Mouse (Mus musculus) lung, embryonic 14.5 days (tissue): ENCODE measurements at regions not wholly inside any gene's neighbourhood (a gene's known extent, or its start where the extent isn't known, plus 50 kb on each side); places are given as distances from the start of the nearest gene placed in this dataset.

Source experiments
- ATAC-seq: fragments of 200-750 bp; cut with Nextera tagmentation; 2 replicates; pipeline ENCODE4 v1.8.0; 2017; ENCODE audit warnings: mild to moderate bottlenecking, moderate TSS enrichment, moderate library complexity; ENCODE audit not compliant: insufficient read depth
- DNase-seq: peaks from one replicate; pipeline ENCODE4 v3.0.0-alpha.2; 2015
- H3K27ac ChIP-seq: fragments of 300-500 bp; sonication (generic); 2 replicates; pipeline ENCODE4 v1.5.1; 2014; ENCODE audit warnings: low read depth, mild to moderate bottlenecking, moderate library complexity
- H3K27me3 ChIP-seq: fragments of 300-500 bp; sonication (generic); 2 replicates; pipeline ENCODE4 v1.6.1; 2014; ENCODE audit warnings: low read length, control low read depth; ENCODE audit not compliant: insufficient read depth
- H3K36me3 ChIP-seq: fragments of 300-500 bp; sonication (generic); 2 replicates; pipeline ENCODE4 v1.6.1; 2014; ENCODE audit warnings: control low read depth; ENCODE audit not compliant: insufficient read depth
- H3K4me1 ChIP-seq: fragments of 300-500 bp; sonication (generic); 2 replicates; pipeline ENCODE4 v1.6.1; 2014; ENCODE audit warnings: antibody characterized with exemption, control low read depth; ENCODE audit not compliant: insufficient read depth
- H3K4me2 ChIP-seq: fragments of 300-500 bp; sonication (generic); 2 replicates; pipeline ENCODE4 v1.6.1; 2014; ENCODE audit warnings: mild to moderate bottlenecking
- H3K4me3 ChIP-seq: fragments of 300-500 bp; sonication (generic); 2 replicates; pipeline ENCODE4 v1.5.1; 2014; ENCODE audit warnings: low read depth, low read length
- H3K9ac ChIP-seq: fragments of 300-500 bp; sonication (generic); 2 replicates; pipeline ENCODE4 v1.6.1; 2014
- H3K9me3 ChIP-seq: fragments of 300-500 bp; sonication (generic); 2 replicates; pipeline ENCODE4 v1.6.1; 2016; ENCODE audit warnings: low read depth, low read length, control low read depth
- CTCF ChIP-seq: IDR thresholded peaks from 2 replicates; pipeline ENCODE4 v1.5.1; 2016; ENCODE audit warnings: antibody characterized with exemption, low read depth
- WGBS: fragments of 180-500 bp; shearing (Covaris S2); extraction: QIAGEN DNeasy Blood & Tissue Kit; methylation state at CpG from one replicate; pipeline ENCODE4 v1.1.7; 2014; 5-methylcytosine and 5-hydroxymethylcytosine counted together

DNA sequence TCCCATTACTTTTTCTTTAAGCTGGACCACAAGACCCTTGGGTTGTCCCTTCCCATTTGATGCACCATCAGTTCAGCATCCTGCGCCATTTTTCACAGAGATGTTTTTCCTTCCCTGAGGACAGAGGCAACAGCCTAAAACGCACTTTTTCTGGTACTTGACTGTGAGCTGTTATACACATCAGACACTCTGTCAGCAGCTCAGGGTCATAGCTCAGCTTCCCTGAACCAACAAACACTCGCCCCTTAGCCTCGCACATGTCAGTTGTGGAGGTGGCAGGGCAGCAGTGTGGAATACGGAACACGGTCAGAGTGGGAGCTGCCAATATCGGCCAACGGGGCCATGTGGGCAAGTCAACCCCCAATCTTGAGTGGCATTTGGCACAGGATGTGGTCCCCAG, 59.1 kb upstream of the Slc35c1 start:
- no peaks in the 10 kb centered on the region for H3K4me1 ChIP-seq
- DNase-seq (no peak), ATAC-seq (no peak)
- H3K9ac ChIP-seq = no peak overlapping the region
- H3K27ac ChIP-seq = no peak overlapping the region
- H3K36me3 ChIP-seq = no peaks in the 10 kb centered on the region
- H3K4me2 ChIP-seq = no peak overlapping the region
- no peaks in the 10 kb centered on the region for H3K9me3 ChIP-seq
- TF ChIP-seq CTCF = no peak
- WGBS = 40% methylated on average over 8 of the region's 8 CpGs
- no peak overlapping the region for H3K4me3 ChIP-seq
- H3K27me3 ChIP-seq = no peaks in the 10 kb centered on the region

DNA sequence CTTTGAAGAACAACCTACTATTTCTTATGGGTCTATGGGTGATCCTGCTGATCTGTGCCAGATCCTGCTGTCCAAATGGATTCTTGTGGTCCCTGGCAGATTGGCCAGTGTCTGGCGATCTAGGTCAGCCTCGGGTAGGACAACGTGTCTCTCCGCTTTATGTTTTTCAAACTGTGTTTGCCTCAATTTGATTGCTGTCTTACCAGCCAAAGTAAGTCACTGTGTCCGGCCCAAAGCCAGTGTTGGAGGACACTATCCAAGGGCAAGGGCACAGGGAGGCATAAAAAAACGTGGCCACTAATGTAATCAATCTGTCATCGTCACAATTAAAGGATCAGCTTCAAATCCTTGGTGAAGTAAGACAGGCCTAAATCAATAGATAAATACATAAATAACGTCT, 58.6 kb upstream of the Slc35c1 start:
- Histone ChIP-seq H3K9ac (no peak overlapping the region), H3K27ac (no peak overlapping the region), H3K4me2 (no peak overlapping the region), H3K4me1 (no peaks in the 10 kb centered on the region), H3K9me3 (no peaks in the 10 kb centered on the region), H3K27me3 (no peaks in the 10 kb centered on the region), H3K4me3 (no peak overlapping the region), H3K36me3 (no peaks in the 10 kb centered on the region)
- DNase-seq (no peak), ATAC-seq (no peak)
- 59% methylated on average over 8 of the region's 8 CpGs for WGBS
- TF ChIP-seq CTCF = no peak

DNA sequence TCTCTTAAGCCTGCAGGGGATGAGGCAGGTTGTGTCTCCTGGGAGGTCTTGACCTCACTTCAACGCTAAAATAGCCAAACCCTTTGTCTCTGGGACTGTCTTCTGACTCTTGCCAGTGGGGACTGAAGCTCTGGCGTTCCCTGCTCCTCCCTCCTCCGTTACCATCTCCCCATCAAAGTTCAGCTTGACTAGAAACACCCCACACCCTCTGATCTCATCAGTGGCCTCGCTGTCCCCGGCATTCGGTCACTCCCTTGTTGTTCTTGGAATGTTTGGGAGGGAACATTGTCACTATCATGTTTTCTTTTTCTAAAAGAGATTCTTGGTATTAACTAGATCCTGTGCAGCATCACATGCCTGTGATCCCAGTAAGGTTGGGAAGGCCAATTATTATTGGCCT, 54.6 kb upstream of the Slc35c1 start:
- Histone ChIP-seq H3K27me3 (no peaks in the 10 kb centered on the region), H3K27ac (no peak overlapping the region)
- ATAC-seq = no peak

DNA sequence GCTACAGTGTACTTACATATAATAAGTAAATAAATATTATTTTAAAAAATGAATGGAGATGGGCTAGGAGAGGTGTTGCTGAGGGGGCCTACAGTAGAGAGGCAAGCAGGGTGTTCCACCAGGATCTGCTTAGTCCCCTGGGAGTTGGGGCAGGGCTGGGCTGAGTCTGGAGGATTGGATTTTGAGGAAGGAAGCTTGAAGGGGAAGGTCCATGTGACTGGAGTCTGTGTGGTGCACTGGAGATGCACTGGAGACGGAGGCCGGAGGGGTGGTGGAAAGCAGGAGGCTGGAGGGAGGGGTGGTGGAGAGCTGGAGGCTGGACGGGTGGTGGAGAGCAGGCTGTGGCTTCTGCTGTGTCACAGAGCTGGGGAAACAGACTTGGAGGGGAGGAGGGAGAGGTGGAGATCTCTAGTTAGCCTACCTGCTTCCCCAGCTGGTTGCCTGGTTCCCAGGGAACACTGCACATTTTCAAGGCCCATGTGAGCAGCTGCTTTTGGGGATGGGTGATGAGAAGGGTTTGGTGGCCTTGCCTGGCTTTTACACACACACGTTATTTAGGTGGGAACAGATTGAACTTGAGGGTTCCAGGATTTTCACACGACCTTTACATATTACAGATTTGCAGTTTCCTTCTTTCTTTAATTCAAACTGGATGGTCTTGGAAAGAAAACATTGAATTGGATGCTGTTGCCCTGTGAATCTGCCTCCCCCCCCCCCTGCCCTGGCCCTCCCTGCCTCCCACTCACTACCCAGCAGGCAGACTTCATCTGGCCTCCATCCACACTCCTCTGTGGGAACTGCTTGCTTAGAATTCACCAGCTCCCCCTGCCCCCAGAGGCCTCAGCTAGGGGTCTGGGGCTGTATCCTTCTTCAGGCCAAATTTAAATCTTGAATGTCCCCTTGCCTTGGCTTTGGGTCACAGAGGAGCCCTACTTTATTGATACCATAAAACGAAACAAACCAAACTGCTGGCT, 51.7 kb upstream of the Slc35c1 start:
- no peak for TF ChIP-seq CTCF
- Histone ChIP-seq H3K9me3 (no peaks in the 10 kb centered on the region), H3K9ac (no peak overlapping the region), H3K4me1 (no peaks in the 10 kb centered on the region), H3K36me3 (no peaks in the 10 kb centered on the region), H3K4me2 (no peak overlapping the region), H3K4me3 (no peak overlapping the region), H3K27ac (no peak overlapping the region), H3K27me3 (no peaks in the 10 kb centered on the region)
- WGBS = 66% methylated on average over 6 of the region's 6 CpGs
- DNase-seq = no peak
- ATAC-seq = no peak

More for the DNA sequence above, 54.6 kb upstream of the Slc35c1 start:
- Histone ChIP-seq H3K36me3 (no peaks in the 10 kb centered on the region), H3K9me3 (no peaks in the 10 kb centered on the region), H3K4me2 (no peak overlapping the region), H3K4me3 (no peak overlapping the region), H3K4me1 (no peaks in the 10 kb centered on the region), H3K9ac (no peak overlapping the region)
- TF ChIP-seq CTCF = no peak
- WGBS = 50% methylated on average over 6 of the region's 6 CpGs
- no peak for DNase-seq
